Mouse (Mus musculus) spleen, adult 2 months (tissue): ENCODE measurements around the gene D630003M21Rik.

Experiments used
- CTCF ChIP-seq: fragments of 200-500 bp; IDR thresholded peaks from 2 replicates; pipeline ENCODE4 v1.5.1; 2011; ENCODE audit warnings: mild to moderate bottlenecking, inconsistent platforms; ENCODE audit not compliant: insufficient read depth, insufficient read length, insufficient replicate concordance; ENCODE audit errors: extremely low read depth
- POLR2A ChIP-seq: fragments of 200-500 bp; IDR thresholded peaks from 2 replicates; pipeline ENCODE4 v1.6.1; 2011; ENCODE audit warnings: low read depth, low read length, inconsistent platforms

DNA sequence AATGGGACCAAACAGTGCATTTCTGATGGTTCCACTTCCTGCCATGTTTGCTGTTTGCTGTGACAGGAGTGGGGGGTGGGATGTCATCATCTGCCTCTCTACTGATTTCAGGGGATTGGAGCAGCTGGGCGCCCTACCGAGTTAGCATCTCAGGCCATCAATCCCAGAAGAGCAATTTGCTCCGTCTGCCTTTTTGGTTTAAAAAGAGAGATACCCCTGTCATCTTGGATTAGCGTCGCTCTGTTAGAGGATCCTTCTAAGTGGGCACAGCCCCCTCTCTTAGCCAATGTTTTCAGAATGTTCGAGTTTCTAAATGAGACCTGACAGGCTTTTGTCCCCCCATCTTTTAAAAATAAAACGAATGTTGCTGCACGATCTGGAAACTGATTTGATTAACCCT, 71.4 kb downstream of the D630003M21Rik start:
- TF ChIP-seq CTCF (no peak), POLR2A (no peak)
